Mouse (Mus musculus): Measurements from ENCODE around the gene Gm14819. TPM values are rescaled to one million over a fixed set of nuclear protein-coding genes. Genes with fewer than 3 reads are reported as not detected.
"Not testable (repeated sequence)": the region's sequence is repeated elsewhere in the genome, so short reads cannot be mapped to it uniquely, and the experiment has no call there.

The Gm14819 gene
- not detected in 2 replicates for polyA plus RNA-seq (2015; fragmentation: Nextera tagmentation; extraction: Ambion mirVana)

DNA sequence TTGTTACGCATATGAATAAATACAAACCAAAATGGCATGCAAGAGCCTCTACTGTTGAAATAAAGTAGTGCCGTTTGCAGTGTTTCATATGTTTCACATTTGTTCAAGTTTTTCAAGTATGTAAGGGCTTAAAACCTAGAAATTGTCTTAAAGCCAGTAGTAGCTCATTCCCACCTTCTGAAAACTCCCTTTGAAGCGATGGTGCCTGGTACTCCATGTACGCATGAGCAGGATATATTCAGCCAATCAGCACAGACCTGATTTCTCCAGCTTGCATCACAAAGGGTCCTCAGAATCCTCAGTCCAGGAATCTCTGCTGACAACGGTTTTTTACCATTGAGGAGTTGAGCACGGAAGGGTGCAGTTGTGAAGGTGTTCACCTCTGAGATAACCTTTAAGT is at the start of gene Gm14819:
TSS of gene Gm14819 (plus strand) at position 301 of the 400 bp plus-strand sequence.
- H3K4me3 ChIP-seq; H3K9ac ChIP-seq; H3K9me3 ChIP-seq; H3K27ac ChIP-seq (replicated peaks); H3K36me3 ChIP-seq; ATAC-seq (ENCODE audit: extremely low read depth, insufficient number of reproducible peaks, low FRiP score, low TSS enrichment); H3K27me3 ChIP-seq (replicated peaks); H3K4me1 ChIP-seq; H3K4me2 ChIP-seq: not testable (repeated sequence)
- WGBS, result no CpG with 5 or more reads among the region's 6 CpGs

Data from heart, embryonic 13.5 days (tissue).